Mouse (Mus musculus): ENCODE measurements around the gene Slc22a29. TPM values are rescaled to one million over a fixed set of nuclear protein-coding genes. Genes with fewer than 3 reads are reported as not detected.
"Not testable (repeated sequence)": the region's sequence is repeated elsewhere in the genome, so short reads cannot be mapped to it uniquely, and the experiment has no call there.

Gene Slc22a29
- not detected for total RNA-seq (2022)

DNA sequence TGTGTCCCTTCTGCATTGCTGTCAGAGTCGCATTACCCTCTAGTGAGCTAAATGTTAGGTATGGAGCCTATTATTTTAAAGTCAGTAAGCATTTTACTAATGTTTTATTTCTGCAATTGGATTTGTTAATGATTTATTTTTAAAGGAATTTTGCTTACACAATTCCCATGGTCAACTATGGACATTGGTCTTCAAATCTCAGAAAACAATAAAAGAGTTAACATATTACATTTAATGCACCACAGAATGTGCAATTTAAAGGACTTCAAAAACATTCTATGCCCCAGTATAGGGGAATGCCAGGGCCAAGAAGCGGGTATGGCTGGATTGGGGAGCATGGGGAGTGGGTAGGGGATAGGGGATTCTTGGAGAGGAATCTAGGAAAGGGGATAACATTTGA, at the start of gene Slc22a29:
Slc22a29 (minus strand) TSS at position 101 of the 400 bp plus-strand sequence.
- DNase-seq (ENCODE audit: low spot score in 2 of 2): no peak

DNA sequence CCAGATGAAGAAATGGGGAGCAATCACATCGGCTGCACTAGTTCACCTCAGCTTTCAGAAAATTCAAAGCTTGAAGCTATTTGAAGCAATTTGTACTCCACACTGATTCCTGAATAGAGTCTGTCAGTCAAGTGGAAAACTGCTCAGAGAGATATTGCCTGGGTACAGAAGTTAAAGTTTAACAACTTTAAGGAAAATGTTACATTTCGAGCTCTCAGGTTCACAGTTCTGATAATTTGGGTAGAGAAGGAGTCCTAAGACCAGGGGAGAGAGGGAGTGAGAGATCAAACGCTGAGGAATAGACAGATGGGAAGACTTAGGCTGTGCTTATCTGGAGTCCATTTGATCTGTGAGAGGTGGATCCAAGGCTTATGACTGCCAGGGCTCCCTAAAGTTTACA, 46.6 kb upstream of the Slc22a29 start:
- DNase-seq (ENCODE audit: low spot score in 2 of 2): no peak

DNA sequence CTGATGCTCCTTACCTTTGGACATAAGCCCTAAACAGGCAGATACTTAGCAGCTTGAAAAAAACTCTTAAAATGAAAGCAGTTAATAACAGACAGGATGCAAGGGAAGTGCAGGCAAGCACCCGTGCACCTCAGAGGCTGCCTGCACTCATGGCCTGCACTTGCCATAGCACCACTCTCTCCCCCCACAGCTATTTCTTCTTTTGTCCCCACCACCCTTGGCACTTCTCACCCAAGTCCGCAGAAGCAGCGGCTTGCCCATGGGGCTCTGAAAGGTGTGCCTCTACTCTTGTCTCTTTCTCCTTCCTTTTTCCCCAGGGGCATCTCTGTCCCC, 34.0 kb upstream of the Slc22a29 start:
- no peak for DNase-seq (ENCODE audit: low spot score in 2 of 2)

DNA sequence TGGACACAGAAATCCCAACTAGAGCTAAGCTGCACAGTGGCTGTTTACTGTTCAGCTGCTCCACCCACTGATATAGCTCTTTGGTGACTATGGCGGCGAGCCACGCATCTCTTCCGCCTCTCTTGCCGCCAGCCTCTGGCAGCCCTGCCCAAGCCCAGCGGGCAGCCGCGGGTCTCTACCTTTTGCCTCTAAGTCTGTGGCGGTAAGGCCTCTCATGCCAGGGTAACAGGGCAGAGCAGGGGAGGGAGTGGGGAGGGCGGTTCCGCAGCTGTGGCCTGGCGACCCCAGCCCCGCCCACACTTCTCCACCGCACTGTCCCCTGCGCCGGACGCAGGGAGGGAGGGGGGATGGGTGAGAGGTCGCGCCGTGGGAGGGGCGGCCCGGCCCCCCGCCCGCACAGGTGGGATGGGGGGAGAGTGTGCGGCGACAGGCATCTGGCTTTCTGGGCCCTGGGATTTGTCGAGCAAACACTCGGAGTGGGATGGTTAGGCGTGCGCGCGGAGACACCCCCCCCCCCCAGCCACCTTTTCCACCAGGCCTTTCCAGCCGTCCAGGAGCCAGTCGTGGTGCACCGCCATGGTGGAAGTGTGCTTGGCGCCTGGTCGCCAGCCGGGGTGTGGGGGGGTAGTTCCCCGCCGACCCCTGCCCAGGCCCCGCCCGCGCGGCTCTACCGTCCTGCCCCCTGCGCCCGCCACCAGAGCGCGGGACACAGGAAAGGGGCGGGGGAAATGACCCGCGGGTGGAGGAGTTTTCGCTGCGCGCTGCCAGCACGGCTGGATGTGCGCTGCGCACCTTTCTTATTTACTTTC, 33.4 kb upstream of the Slc22a29 start:
- DNase-seq (ENCODE audit: low spot score in 2 of 2): no peak

DNA sequence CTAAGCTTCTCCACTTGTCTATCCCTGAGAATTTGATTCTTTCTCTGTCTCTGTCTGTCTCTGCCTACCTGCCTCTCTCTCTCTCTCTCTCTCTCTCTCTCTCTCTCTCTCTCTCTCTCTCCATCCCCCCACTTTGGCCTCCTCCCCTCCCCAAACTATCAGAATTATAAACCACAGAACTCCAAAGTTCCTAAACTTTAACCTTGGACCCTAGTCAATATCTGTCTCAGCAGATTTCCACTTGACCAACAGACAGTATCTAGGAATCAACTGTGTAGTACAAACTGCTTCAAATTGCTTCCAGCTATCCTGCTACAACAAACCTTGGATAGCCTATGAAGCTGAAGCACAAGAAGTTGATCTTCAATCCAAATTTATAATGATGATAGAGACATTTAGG, 10.2 kb upstream of the Slc22a29 start:
- DNase-seq (ENCODE audit: low spot score in 2 of 2): no peak

DNA sequence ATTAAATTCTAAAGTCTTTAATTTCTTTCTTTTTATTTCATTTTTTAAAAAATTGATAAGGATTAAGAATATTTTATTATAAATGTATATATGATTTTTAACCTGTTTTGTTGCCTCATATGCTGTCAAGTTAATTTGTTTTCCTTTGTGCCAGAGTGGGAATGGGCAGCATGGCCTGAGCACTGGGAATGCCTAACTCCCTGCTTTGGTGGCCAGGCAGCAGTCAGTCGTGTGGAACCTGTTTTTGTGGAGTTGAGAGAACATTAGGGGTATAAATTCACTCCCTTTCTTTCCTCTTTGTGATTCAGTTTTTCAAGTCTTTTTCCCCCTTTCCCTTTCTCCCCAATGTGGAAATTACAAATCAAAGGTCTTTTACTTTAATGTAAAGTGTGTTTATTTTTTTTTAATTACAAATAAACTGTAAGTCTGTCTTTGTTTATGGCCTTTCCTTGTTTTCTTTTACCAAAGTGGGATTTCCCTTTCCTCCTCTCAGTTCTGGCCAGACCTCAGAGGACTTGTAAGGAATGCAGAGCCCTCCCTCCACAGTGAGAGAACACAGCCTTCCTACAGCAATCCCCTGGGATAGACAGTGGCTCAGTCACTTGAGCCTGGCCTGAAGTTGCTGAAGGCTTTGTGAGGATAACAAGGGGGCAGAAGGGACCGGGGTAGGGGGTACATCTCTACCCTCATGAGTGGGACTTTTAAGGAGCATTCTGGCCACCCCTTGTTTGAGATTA, 69.7 kb downstream of the Slc22a29 start:
- DNase-seq (ENCODE audit: low spot score in 2 of 2): no peak

DNA sequence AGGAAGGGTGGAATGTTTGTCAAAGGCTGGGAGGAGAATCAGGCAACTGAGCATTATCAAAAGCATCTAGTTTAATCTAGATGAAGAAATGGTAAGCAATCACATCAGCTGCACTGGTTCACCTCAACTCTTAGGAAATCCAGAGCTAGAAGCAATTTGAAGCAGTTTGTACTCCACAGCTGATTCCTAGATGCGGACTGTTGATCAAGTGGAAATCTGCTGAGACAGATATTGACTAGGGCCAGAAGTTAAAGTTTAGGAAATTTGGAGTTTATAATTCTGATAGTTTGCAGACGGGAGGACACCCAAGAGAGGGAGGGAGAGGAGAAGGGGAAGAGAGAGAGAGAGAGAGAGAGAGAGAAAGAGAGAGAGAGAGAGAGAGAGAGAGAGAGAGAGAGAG, 76.0 kb downstream of the Slc22a29 start:
- not testable (repeated sequence) for DNase-seq (ENCODE audit: low spot score in 2 of 2)

DNA sequence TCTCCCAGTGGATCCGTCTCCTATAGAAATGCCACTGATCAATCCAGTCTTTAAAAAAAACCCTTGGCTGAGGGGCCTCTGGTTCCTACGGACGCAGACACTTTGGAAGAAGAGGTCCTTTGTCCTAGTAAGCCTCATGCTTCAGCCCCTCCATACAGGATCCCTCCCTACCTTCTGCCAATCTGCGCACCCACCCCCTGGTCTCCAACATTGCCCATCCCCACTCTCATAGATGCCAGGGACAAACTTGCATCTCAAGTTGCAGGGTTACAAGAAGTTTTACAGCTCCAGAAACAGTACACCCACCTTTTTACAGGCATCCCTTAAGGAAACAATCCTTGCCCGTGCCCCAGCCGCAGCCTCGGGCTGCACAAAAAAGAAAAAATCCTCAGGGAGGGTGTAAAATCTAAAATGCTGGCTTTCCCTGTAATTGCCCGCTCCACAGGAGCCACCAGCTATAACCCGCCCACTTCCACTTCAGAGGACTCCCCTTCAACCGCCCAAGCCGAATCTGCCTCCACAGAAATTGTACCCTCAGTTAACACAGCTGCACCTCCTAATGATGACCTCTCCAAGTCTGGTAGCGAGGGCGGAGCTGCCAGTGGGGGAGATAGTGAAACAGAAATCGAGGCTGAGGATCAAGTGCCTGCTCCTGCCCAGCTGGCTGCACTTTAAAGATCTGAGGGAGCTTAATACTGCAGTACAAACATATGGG, 84.4 kb downstream of the Slc22a29 start:
- DNase-seq (ENCODE audit: low spot score in 2 of 2): not testable (repeated sequence)

DNA sequence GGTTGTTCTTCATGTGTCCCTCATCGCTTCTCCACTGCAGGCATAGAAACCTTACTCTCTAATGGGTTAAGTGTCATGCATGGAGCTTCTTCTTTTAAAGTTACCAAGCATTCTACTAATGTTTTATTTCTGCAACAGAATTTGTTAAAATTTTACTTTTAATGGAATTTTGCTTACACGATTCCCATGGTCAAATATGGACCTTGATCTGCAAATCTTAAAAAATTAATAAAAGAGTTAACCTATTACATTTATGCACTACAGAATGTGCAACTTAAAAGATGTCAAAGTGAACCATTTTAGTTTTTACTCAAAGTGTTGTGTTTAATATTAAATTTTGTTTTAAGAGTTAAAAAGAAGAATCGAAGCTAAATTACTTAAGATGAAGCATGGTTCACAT, 86.8 kb downstream of the Slc22a29 start, which contains the start of gene Slc22a28:
Slc22a28 (minus strand) TSS at position 102 of the 400 bp plus-strand sequence.
- DNase-seq (ENCODE audit: low spot score in 2 of 2): not testable (repeated sequence)

Other genes with a start within 250 kb of the Slc22a29 start
- gene Slc22a28, start 86.9 kb downstream of the Slc22a29 start, total RNA-seq (2022): not detected
- gene Slc22a30, start 186.2 kb upstream of the Slc22a29 start, total RNA-seq (2022): not detected